Mouse (Mus musculus) c-Kit-positive CD71-positive TER-119-negative erythroid progenitor cells, embryonic 14.5 days (primary cell): Measurements from ENCODE around the gene Zfp786.

Experiments
- DNase-seq: peaks from one replicate; pipeline ENCODE4 v3.0.0-alpha.2; 2013; ENCODE audit warnings: low read depth

The Zfp786 gene

DNA sequence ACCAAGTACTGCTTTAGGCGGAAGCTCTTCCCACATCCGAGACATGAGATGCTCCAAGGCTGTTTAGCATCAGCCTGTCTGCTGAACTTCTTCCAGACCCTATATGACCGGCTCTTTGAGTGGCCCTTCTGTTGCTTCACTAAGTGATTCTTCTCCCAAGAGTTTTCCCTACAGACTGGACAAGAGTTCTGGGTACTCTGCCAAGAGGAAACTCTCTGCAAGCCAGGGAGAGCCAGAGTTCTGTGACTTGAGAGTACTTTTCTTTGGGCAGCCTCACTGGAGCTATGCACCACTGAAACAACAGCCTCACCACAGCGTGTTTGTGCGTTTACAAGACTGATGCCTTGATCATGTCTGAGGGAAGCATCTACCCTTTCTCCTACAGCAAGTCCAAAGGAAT, 9.4 kb downstream of the Zfp786 start:
- no peak for DNase-seq

- DNase-seq, result no peak
Observed at GRCm38 (mm10) chr6:47819626-47820325, 10.9 kb downstream of the Zfp786 start.

GRCm38 (mm10) chr6:47818721-47819120, 11.9 kb downstream of the Zfp786 start:
- DNase-seq, result no peak

DNA sequence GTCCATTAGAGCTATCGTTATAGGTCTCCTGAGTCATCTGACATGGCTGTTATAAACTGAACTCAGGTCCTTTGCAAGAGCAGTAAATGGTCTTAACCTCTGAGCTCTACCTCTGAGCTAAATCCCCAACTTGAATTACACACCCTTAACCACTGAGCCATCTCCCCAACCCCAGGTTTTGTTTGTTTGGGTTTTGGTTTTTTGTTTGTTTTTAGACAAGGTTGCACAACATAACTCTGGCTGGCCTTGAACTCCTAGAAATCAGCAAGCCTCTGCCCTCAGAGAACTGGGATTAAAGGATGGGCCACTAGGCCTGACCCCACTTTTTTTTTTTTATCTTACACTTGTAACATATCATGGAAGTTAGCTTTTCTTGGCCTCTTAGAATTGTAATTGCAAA, 14.5 kb downstream of the Zfp786 start:
- DNase-seq, result no peak

DNA sequence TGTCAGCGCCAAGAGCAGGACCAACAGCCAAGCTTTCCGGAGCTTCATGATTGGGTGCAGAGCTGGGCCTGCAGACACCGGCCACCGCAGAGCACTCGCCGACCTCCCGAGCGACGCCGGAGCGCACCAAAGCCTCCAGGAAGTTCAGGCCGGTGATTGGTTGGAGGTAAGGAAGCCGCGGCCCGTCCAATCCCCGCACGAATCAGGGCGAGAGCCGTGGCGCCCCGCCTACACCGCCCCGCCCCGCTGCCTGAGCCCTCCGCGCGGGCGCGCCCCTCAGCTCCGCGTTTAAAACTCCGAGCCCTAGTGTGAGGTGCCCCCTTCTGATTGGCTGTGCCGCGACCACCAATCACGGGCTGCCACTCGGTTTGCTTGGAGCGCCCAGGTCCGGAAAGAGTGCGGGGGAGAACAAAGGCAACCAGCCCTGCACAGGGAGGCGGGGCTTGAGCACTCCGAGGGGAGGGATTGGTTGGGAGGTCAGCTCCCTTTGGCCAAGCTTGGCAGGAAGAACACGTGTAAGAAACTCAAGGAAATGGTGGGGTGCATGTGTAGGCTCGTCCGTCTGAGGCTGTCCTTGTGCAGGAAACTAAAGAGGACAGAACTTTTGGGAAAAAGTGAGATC, 17.3 kb downstream of the Zfp786 start, which contains the start of gene Pdia4:
Gene Pdia4, minus strand, starts transcription at position 174 of the 622 bp plus-strand sequence.
- DNase-seq, result peak; percentile 96

DNA sequence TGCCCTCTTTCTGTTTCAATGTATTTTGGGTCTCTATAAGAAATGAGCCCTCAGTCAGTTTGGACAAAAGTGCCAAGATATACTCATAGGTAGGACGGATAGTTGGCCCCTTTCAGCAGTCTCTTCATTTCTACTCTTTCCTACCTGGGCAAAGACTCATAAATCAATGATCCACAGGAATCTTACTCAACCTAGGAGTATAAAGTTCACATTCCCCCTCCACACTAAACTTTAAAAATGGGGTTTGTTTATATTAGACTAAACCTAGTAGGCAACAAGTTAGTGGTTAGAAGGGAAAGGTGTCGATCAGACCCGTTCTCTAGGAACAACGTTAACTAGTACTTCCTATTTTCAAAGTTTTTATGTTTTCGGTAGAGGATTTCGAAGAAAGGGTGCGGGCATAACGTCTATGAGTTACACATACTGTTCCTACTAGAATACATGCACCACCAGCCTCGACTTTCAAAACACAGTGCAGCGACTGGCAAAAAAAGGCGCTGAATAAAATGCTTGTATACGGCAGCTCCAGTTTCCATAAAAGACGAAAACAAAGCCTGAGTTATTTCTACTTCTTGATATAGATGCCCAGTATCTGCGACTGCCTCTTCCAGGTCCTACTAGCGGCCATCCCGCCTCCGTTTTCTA, 18.3 kb downstream of the Zfp786 start:
- no peak for DNase-seq

GRCm38 (mm10) chr6:47811324-47811723, 19.3 kb downstream of the Zfp786 start:
- DNase-seq, result no peak

DNA sequence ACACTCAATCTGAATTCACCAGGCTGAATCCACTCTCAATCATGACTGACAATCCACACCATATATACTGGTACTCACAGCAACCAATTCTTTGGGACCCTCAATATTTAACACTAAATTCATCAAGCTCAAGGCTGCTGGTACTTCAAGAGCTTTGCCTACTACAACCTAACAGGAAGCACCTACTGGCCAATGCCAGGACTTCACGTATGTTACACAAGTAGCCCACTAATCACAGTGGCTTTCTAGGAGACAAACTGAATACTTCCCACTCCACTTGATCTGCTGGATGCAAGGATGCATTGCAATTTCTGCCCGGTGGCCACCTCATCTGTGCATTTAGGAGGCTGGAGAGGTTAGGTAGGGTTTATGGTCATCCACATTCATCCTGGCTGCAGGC, 20.5 kb downstream of the Zfp786 start:
- DNase-seq, result no peak

GRCm38 (mm10) chr6:47809053-47809452, 21.6 kb downstream of the Zfp786 start:
- DNase-seq, result no peak

GRCm38 (mm10) chr6:47808545-47808944, 22.1 kb downstream of the Zfp786 start:
- no peak for DNase-seq

GRCm38 (mm10) chr6:47807419-47807818, 23.2 kb downstream of the Zfp786 start:
- DNase-seq, result no peak

DNA sequence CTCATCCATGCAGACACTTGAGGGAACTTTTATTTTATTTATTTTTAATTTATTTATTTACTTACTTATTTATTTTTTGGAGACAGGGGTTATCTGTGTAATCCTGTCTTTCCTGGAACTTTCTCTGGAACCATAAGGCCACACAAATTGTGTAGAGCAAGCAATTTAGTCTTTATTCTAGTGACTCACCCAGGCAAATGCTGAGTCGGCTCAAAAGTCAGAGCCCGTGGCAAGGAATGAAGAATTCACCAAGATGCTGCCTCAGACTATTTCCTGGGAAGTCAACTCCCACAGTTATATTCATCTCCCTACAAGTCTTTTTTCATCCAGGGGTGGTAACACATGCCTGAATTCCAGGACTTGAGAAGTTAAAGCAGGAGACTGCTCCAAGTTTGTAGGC, 25.1 kb downstream of the Zfp786 start:
- DNase-seq, result no peak

DNA sequence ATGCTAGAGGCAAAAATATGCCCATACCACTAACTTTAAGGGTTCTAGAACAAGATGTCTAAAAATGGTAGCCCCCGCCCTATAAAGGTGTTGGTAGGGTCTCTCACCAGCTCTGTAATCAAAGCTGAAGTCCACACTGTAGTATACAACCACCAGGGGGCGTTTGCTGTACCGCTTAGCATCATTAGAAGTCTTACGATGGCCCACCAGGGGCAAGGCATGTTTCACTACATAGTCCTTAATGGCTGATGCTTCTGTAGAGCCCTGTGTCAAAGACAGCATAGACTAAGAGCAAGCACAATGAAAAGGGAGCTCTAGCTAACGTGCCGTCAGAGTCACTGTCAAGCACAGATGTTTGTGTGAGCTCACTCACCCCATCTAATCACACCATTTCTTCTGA, 31.6 kb downstream of the Zfp786 start:
- DNase-seq, result peak; percentile 63

- no peak for DNase-seq
Observed at GRCm38 (mm10) chr6:47794106-47794830, 36.4 kb downstream of the Zfp786 start.

DNA sequence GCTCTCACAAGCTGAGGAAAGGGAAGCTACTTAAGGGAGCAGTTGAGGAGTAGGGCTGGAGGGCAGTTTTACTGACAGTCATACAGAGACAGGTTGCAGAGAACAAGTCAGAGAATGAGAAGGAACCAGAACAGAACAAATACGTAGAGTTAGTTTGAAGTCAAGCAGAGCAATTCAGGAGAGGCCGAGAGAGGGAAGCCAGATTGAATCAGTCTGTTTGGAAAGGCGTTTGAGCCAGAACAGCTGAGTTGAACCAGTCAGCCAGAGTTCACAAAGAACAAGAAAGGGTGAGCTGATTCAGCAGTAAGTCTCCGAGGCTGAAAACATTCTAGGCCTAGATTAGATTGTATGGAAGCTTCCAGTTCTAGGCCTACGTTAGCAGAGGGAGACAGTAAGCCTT, 37.4 kb downstream of the Zfp786 start:
- no peak for DNase-seq

DNA sequence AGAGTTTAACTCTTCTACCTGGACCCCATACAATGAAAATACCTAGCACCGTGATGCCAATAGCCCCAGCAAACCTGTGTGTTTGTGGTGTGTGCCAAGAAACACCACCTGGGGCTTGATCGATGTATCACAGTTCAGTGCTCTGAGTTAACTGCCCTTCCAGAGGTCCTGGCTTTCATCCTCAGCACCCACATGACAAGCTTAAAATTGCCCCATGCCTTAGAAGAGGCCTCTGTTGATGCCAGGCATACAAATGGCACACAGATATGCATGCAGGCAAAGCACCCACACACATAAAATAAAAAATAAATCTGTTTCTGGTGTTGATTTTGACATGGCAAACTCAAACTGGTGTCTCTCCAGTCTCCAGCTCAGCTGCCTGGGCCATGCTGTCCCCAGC, 38.1 kb downstream of the Zfp786 start:
- DNase-seq, result no peak

DNA sequence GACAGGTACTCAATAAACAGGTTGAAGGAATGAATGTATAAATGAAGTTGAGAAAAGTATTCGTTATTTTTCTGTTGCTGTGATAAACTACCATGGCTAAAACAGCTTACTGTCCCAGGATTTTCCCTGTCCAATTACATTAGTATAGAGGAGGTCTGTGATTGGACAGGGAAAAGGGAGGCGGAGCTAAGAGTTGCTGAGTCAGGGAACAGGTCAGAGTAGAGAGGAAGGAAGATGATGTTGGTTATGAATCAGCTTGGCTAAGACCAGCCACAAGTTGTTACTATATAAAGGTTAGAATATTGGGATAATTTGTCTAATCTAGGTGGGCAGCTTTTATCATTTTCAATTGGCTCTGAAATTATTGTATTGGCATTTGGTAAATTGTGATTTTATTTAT, 39.9 kb downstream of the Zfp786 start:
- peak; percentile 57 for DNase-seq

GRCm38 (mm10) chr6:47788821-47789220, 41.8 kb downstream of the Zfp786 start:
- no peak for DNase-seq

DNA sequence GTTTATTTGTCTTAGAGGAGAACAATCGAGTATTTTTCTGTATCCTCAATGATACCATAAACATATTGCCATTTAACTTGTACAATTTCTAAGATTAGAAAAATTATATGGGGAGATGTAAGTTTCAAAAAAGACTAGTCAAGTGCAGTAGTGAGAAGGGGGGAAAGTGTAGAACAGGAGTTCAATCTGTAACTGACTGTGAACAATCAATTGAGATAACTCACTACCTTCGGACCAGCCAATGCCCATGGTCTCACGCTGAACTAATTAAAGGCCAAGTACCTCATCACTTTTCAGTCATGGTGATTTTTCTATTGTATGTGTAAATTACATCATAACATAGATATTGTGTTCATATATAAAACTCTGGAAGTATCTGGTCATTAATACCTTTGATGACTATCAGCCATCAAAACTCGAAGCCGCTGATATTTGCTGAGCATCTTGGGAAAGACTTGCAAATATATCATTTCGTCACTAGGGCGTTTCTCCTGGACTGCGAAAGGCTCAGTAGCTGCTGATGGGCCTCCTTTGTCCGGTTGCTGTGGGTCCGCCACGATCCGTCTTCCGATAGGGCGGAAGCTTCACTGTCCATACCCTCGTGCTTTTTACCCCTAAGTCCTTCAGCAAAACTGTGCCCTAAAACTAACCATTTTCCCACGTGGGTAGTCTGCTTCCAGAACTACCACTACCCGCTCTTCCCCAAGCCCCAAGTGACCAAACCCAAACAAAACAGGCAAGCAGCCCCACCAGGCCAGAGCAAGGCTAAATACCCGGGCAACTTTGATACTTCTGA, 42.5 kb downstream of the Zfp786 start:
- DNase-seq, result peak; percentile 71

DNA sequence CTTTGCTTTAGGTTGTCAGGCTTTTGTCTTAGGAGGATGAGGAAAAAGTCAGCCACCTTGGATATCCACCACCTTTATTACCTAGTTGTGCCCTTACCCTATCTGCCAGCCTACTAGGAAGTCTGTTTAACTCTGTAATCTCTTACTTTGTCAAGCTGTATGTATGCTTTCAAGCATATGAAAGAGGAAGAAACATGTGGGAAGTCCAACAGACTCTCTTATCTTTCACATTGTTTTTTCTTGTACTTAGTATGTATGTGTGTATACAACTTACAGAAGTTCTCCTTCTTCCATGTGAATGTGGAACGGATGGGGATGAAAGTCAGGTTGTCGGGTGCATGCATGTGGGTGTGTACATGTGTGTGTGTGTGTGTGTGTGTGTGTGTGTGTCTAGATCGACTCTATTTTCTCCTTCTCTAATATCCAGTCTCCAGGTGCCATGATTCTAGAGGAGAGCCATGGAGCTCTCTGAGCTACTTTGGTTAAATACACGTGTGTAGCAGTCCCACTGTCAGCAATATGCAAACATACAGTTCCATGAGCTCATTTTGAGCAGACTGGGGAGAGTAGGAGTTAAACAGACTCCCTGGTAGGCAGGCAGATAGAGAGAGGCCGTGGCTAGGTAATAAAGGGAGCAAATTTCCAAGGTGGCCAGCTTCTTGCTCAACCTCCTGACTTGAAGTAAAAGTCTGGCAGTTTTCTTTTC, 45.8 kb downstream of the Zfp786 start:
- DNase-seq, result no peak
